Mouse (Mus musculus): ENCODE measurements at regions not wholly inside any gene's neighbourhood (a gene's known extent, or its start where the extent isn't known, plus 50 kb on each side); places are given as distances from the start of the nearest gene placed in this dataset.
A peak's percentile ranks its signal among the peaks of the same experiment; 100 is the strongest.

GRCm38 (mm10) chr8:8109785-8110350 is 551.2 kb downstream of the Efnb2 start:
- intact Hi-C loops (cut with DNase I), result no loop called here
- DNase-seq, result no peak

GRCm38 (mm10) chr8:8103492-8103891 is 557.5 kb downstream of the Efnb2 start:
- intact Hi-C loops (cut with DNase I), result no loop called here
- no peak for DNase-seq

- intact Hi-C loops (cut with DNase I), result no loop called here
- DNase-seq, result no peak
Observed at GRCm38 (mm10) chr8:8102010-8102727, 558.9 kb downstream of the Efnb2 start.

DNA sequence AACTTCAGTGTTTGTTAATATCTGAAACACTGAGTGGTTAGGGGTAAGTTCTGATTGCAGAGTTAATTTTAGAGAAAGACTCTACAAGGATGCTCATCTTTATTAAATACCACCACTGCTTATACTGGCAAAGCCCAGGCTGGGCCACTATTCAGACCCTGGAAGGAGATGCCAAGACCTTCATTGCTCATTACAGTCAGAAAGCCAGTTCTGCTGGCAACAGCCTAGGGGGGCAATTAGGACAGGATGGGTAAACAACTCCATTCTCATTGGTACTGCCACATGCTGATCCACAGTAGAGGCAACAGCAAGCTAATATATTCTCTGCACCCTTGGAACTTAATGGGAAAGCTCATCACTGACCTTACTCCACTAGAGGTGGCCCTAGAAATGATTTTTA is 568.5 kb downstream of the Efnb2 start:
- intact Hi-C loops (cut with DNase I), result no loop called here

DNA sequence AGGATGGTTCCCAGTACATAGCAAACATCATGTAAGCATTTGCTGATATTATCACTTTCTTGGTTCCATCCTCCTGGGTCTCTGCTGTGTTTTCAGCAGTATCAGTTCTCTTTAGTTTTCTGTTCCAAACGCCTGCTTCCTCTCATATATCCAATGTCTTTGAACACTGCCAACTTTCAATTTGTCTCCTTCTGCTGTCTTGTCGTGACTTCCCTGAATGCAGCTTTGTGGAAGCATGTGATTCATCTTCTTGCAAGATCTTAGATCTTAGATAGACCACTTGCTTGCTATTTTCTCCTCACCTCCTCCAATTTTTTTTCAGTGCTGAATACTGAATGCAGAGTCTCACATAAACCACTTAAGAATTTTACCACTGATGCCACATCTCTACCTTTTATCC is 576.4 kb downstream of the Efnb2 start:
- intact Hi-C loops (cut with DNase I), result no loop called here
- DNase-seq, result no peak

More for the DNA sequence above, 568.5 kb downstream of the Efnb2 start:
- peak; percentile 43 for DNase-seq

DNA sequence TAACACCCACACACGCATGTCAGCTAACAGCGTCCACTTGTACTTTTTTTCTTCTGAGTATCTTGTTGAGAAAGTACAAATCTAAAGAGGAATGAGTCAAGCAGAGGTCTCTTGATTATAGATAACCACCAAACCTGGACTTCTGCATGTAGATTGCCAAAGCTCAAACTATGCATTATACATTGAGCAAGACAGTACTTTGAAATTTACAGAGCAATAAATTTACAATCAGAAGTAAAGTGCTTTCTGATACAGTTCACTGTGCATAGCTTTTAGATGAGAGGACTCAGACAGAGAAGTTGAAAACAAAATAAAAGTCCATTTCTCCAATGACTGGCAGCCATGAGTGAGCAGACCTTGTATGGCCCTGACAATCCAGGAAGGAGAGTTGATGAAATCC is 597.0 kb downstream of the Efnb2 start:
- no peak for DNase-seq
- intact Hi-C loops (cut with DNase I), result no loop called here

DNA sequence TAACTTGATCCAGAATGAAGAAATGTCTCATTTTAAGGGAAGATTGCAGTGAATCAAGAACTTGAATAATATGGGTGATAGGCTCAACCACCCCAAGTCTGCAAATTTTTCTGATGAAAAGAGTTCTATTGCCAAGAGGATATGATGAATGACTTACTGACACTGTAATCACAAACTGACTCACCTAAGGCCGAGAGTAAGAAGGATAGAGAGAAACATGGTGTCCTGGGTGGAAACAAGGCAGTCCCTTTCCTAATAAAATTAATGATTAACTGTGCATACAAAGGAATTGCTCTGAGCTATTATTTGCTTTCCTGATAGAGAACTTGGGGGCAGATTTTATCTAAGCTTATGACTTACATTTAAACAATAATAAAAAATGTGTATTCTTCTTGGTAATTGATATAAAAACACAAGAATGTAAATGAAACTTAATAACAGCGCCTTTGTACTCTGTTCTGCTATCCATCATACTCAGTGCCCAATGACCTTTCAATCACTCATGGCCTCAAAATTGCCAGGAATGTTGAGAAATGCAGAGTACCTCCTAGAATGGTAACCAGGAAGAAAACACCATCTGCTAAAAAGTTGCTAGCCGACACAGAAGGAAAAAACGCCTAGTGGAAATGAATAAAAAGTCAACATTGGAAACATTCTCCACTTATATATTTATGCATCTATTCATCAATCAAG is 606.7 kb downstream of the Efnb2 start:
- no peak for DNase-seq
- intact Hi-C loops (cut with DNase I), result no loop called here

- no peak for DNase-seq
- intact Hi-C loops (cut with DNase I), result no loop called here
Observed at GRCm38 (mm10) chr8:8051186-8051585, 609.9 kb downstream of the Efnb2 start.

- DNase-seq, result no peak
- intact Hi-C loops (cut with DNase I), result no loop called here
Observed at GRCm38 (mm10) chr8:8050778-8051177, 610.3 kb downstream of the Efnb2 start.

GRCm38 (mm10) chr8:8044926-8045325 is 616.1 kb downstream of the Efnb2 start:
- intact Hi-C loops (cut with DNase I), result no loop called here
- DNase-seq, result no peak

DNA sequence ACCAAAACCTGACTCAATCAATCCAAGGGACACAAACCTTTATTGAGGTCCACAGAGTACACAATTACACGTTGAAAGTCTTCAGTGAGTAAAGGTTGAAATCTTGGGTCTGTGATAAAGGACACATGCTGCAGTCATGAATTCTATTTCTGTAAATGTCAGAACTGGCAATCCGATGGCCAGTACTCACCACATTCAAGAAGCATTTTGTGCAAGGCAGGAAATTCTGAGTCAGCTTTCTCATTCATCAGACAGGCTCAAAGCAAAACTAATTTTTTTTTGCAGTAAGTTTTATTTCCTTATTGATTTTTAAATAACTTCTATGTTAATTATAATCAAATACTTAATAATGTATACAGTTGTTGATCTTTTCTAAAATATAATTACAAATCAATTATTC is 616.7 kb downstream of the Efnb2 start:
- DNase-seq, result no peak
- intact Hi-C loops (cut with DNase I), result no loop called here

DNA sequence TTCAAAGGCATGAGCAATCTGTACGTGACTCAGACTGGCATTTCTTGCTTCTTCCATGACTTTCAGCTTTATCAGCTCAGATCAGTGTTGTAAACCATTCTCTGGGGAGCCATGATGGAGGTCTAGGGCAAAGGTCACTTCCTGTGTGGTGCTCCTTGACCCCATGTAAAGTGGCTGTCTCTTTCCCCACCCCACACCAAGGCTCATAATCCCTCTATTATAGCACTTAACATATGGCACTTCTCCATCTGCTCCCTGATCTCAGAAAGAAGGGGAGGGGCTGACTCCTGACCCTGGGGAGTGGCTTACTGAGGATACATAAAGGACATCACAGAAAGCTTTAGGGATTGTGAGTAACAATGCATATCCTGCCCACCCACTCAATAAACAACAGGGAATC is 623.1 kb downstream of the Efnb2 start:
- no peak for DNase-seq
- intact Hi-C loops (cut with DNase I), result no loop called here

GRCm38 (mm10) chr8:8011151-8011550 is 649.9 kb downstream of the Efnb2 start:
- intact Hi-C loops (cut with DNase I), result no loop called here
- no peak for DNase-seq

DNA sequence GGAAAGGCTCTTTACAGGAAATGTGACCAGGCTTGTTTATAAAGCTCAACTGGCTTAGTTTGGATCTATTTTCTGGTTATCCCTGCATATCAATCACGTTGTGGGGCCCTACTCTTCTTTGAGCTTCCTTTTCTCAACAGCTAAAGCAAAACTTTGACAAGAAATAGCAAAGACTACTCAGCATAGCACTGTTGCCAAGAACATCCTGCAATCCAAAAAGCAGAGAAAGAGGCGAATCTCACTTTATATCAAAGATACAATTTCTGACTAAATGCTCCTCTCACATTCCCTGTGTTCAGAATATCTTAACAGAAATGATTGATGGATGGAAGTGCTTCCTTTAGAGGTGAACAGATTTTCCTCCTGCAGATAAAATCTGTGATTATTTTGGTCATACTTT is 666.1 kb downstream of the Efnb2 start:
- DNase-seq, result no peak
- intact Hi-C loops (cut with DNase I), result no loop called here

DNA sequence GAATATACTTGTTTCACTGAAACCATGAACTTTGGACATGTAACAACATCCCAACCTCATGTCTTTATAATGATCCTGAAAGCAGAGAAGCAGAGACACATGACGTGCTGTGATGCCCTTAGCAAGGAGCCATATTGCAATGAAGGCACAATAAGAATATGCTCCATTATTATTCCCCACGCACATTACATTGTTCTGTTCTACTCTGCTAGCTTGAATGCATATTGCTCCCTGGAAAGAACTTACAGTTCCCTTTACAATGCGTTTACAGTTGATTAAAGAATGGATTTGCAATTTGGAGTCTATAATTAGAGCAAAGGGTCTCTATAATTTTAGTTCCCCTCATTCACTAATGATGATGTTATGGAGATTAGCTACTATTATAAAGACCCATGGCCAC is 672.2 kb downstream of the Efnb2 start:
- intact Hi-C loops (cut with DNase I), result no loop called here
- no peak for DNase-seq

- intact Hi-C loops (cut with DNase I), result no loop called here
- DNase-seq, result no peak
Observed at GRCm38 (mm10) chr8:7977020-7977419, 684.0 kb downstream of the Efnb2 start.

GRCm38 (mm10) chr8:7973791-7974190 is 687.3 kb downstream of the Efnb2 start:
- intact Hi-C loops (cut with DNase I), result no loop called here

GRCm38 (mm10) chr8:7964276-7964675 is 696.8 kb downstream of the Efnb2 start:
- DNase-seq, result no peak
- intact Hi-C loops (cut with DNase I), result no loop called here

More at GRCm38 (mm10) chr8:7973791-7974190, 687.3 kb downstream of the Efnb2 start:
- DNase-seq, result no peak

DNA sequence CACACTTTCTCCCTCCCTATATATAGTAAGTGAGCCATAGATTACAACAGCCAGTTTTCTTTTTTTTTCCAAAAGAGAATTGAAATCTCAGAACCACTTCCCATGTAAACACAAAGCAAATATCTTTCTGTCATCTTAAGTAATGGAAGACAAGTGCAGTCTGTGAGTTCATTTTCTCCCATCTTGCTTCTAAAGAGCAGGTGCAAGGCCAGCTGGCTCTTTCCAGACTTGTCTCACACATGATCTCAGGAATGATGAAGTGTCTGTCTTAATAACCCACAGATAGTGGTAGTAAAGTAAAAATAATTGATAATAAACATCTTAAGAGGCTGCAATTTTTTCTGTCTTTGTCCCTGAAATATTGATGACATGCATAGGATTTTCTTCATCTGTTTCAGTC is 704.3 kb downstream of the Efnb2 start:
- intact Hi-C loops (cut with DNase I), result no loop called here
- DNase-seq, result no peak

DNA sequence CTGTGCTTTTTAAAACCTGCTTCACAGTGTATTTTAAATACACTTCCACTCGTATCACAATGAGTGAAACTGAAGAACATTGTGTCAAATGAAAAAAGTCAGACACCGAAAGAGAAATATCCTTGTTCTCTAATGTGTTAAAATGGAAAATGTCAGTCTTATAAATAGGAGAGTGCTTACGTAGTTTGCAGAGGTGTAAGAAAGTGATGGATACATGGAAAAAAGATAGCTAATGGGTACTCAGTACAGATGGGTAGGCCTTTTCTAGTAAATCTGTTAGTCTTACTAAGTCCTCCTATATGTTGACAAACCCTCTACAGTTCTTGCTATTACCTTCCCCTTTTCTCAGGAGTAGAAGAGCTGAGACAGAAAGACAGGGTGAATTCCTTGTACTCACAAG is 706.2 kb downstream of the Efnb2 start:
- no peak for DNase-seq
- intact Hi-C loops (cut with DNase I), result no loop called here

DNA sequence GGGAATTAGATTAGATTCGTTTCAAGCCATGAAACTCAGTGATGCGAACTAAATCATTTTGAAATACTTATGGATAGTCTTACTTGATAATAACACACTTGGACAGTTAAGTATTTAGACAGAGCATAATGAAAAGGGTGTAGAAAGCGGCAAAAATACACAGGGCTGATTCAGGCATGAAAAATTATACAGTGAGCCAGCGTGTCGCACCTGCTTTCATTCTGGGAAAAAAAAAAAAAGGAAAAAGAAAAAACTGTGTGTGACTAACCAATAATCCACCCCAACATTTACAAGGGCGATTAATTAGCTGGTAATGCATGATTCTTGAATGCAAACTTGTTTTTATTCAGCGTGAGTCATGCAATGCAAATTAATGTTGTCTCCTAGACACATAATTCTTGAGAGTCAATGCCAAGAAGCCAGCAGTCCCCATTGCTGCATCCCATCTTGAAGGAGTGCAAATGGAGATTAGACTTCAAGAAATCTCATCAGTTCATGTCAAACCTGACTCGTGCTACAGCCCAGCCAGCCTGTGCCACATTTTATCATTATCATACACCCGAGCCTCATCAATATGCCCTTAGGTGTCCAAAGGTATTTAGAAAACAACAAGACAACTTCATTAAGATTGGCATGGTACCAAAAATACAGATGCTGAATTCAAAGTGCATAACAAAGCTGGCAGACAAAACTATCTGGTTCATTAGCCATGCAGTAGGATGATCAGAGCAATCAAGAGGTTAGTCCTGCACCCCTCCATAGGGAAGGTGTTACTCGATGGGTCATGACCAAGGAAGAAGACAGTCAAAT is 714.9 kb downstream of the Efnb2 start:
- peak; percentile 47 for DNase-seq
- intact Hi-C loops (cut with DNase I), result no loop called here
